Mouse (Mus musculus): Measurements from ENCODE around the gene H2-DMb2. TPM values are rescaled to one million over a fixed set of nuclear protein-coding genes. Genes with fewer than 3 reads are reported as not detected.

The H2-DMb2 gene
- total RNA-seq, 2 experiments from 2014 or later = 0.96 to 1.6 TPM

GRCm38 (mm10) chr17:34165033-34165730, 22.1 kb downstream of the H2-DMb2 start:
- no peak for DNase-seq
- intact Hi-C loops (cut with DNase I) = no loop called here

- DNase-seq = peak; percentile 39 to 58
- intact Hi-C loops (cut with DNase I) = loop anchor here (1.0 to 2.0 kb wide), 3 partner anchors 34 to 92 kb away; no protein-coding TSS in a partner anchor
Measured at GRCm38 (mm10) chr17:34169279-34169678, 26.2 kb downstream of the H2-DMb2 start.

GRCm38 (mm10) chr17:34170487-34170876, 27.4 kb downstream of the H2-DMb2 start:
- no peak for DNase-seq
- intact Hi-C loops (cut with DNase I) = loop anchor here (1.0 to 10.0 kb wide), 4 partner anchors 34 to 234 kb away; no protein-coding TSS in a partner anchor

GRCm38 (mm10) chr17:34170877-34171498, 27.9 kb downstream of the H2-DMb2 start:
- peak; percentile 81 to 91 for DNase-seq
- intact Hi-C loops (cut with DNase I) = loop anchor here (1.0 to 10.0 kb wide), 4 partner anchors 33 to 234 kb away; no protein-coding TSS in a partner anchor

GRCm38 (mm10) chr17:34172528-34172927, 29.4 kb downstream of the H2-DMb2 start:
- intact Hi-C loops (cut with DNase I) = loop anchor here (10.0 kb wide), 2 partner anchors 142 to 232 kb away; no protein-coding TSS in a partner anchor
- DNase-seq = no peak

GRCm38 (mm10) chr17:34174075-34174474, 31.0 kb downstream of the H2-DMb2 start:
- intact Hi-C loops (cut with DNase I) = loop anchor here (10.0 kb wide), 2 partner anchors 141 to 231 kb away; no protein-coding TSS in a partner anchor
- DNase-seq = no peak

GRCm38 (mm10) chr17:34177179-34177578, 34.1 kb downstream of the H2-DMb2 start:
- intact Hi-C loops (cut with DNase I) = loop anchor here (10.0 kb wide), 2 partner anchors 138 to 228 kb away; no protein-coding TSS in a partner anchor
- no peak for DNase-seq

GRCm38 (mm10) chr17:34179019-34179418, 35.9 kb downstream of the H2-DMb2 start:
- no peak for DNase-seq
- intact Hi-C loops (cut with DNase I) = loop anchor here (10.0 kb wide), 2 partner anchors 136 to 226 kb away; no protein-coding TSS in a partner anchor

- intact Hi-C loops (cut with DNase I) = loop anchor here (10.0 kb wide), 2 partner anchors 135 to 225 kb away; no protein-coding TSS in a partner anchor
- DNase-seq = no peak
Measured at GRCm38 (mm10) chr17:34179913-34180859, 37.1 kb downstream of the H2-DMb2 start.

GRCm38 (mm10) chr17:34183564-34184219, 40.6 kb downstream of the H2-DMb2 start:
- intact Hi-C loops (cut with DNase I) = no loop called here

GRCm38 (mm10) chr17:34185526-34185925, 42.4 kb downstream of the H2-DMb2 start:
- intact Hi-C loops (cut with DNase I) = no loop called here
- no peak for DNase-seq

More at GRCm38 (mm10) chr17:34183564-34184219, 40.6 kb downstream of the H2-DMb2 start:
- DNase-seq = no peak

- intact Hi-C loops (cut with DNase I) = loop anchor here (2.0 kb wide), 1 partner anchor 18 kb away; no protein-coding TSS in a partner anchor
- DNase-seq = no peak
Measured at GRCm38 (mm10) chr17:34186885-34187260, 43.8 kb downstream of the H2-DMb2 start.

GRCm38 (mm10) chr17:34187261-34187916, 44.3 kb downstream of the H2-DMb2 start, which contains the start of the genes Tap1 and Psmb9:
Gene Tap1 (plus strand): TSS chr17:34187553.
Gene Psmb9 (minus strand): TSS chr17:34187764.
- intact Hi-C loops (cut with DNase I) = loop anchor here (2.0 kb wide), 1 partner anchor 17 kb away; no protein-coding TSS in a partner anchor
- DNase-seq = peak; percentile 97 to 99

- DNase-seq = peak; percentile 33 to 57
- intact Hi-C loops (cut with DNase I) = no loop called here
Measured at GRCm38 (mm10) chr17:34188010-34188409, 44.9 kb downstream of the H2-DMb2 start.

- intact Hi-C loops (cut with DNase I) = no loop called here
- no peak for DNase-seq
Measured at GRCm38 (mm10) chr17:34188986-34189385, 45.9 kb downstream of the H2-DMb2 start.

GRCm38 (mm10) chr17:34192852-34193251, 49.7 kb downstream of the H2-DMb2 start:
- DNase-seq = no peak
- intact Hi-C loops (cut with DNase I) = no loop called here

GRCm38 (mm10) chr17:34193468-34193867, 50.4 kb downstream of the H2-DMb2 start:
- intact Hi-C loops (cut with DNase I) = no loop called here
- no peak for DNase-seq

- DNase-seq = no peak
- intact Hi-C loops (cut with DNase I) = no loop called here
Measured at GRCm38 (mm10) chr17:34194723-34195122, 51.6 kb downstream of the H2-DMb2 start.

- DNase-seq = no peak
- intact Hi-C loops (cut with DNase I) = no loop called here
Measured at GRCm38 (mm10) chr17:34196491-34196890, 53.4 kb downstream of the H2-DMb2 start.
